Mouse (Mus musculus): ENCODE data around the gene Zxdc. TPM values are rescaled to one million over a fixed set of nuclear protein-coding genes. Genes with fewer than 3 reads are reported as not detected.

The Zxdc gene
- polyA plus RNA-seq, 1 experiment from 2014 or later = 11.0 TPM

- no peak overlapping the region for H3K4me2 ChIP-seq (replicated peaks)
- H3K36me3 ChIP-seq = no peaks in the 10 kb centered on the region
- no peak overlapping the region for H3K9ac ChIP-seq (replicated peaks)
- no peak overlapping the region for H3K27ac ChIP-seq
- WGBS = 86% methylated on average over 4 of the region's 4 CpGs
- no peaks in the 10 kb centered on the region for H3K9me3 ChIP-seq
- ATAC-seq = no peak
- no peaks in the 10 kb centered on the region for H3K4me1 ChIP-seq (replicated peaks)
- no peaks in the 10 kb centered on the region for H3K27me3 ChIP-seq
- H3K4me3 ChIP-seq (replicated peaks) = no peak overlapping the region
These were observed 20.8 kb upstream of the Zxdc start for GRCm38 (mm10) chr6:90348500-90348899.

DNA sequence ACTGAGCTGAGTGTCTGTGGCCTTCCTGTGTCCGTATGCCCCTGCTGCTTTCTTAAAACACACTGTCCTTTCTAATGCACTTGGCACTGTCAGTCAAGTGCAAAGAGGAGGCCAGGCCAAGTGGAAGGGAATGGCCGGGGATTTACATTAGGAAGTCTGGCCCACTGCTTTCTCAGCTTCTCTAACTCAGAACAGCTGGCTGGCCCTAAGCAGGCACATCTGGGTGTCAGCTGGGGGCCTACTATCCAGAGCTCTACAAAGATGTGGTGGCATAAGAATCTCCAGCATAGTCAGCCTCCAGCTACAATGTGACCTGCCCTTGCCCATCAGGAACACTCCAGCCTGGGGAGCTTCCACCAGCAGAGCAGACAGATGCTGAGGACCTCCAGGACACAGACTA, 19.3 kb upstream of the Zxdc start:
- no peak for ATAC-seq
- H3K36me3 ChIP-seq = no peaks in the 10 kb centered on the region
- no peaks in the 10 kb centered on the region for H3K9me3 ChIP-seq
- H3K9ac ChIP-seq (replicated peaks) = no peak overlapping the region
- H3K4me1 ChIP-seq (replicated peaks) = no peaks in the 10 kb centered on the region
- no peak overlapping the region for H3K4me2 ChIP-seq (replicated peaks)
- no peaks in the 10 kb centered on the region for H3K27me3 ChIP-seq
- no peak overlapping the region for H3K27ac ChIP-seq
- no peak overlapping the region for H3K4me3 ChIP-seq (replicated peaks)
- 63% methylated on average over 2 of the region's 2 CpGs for WGBS

DNA sequence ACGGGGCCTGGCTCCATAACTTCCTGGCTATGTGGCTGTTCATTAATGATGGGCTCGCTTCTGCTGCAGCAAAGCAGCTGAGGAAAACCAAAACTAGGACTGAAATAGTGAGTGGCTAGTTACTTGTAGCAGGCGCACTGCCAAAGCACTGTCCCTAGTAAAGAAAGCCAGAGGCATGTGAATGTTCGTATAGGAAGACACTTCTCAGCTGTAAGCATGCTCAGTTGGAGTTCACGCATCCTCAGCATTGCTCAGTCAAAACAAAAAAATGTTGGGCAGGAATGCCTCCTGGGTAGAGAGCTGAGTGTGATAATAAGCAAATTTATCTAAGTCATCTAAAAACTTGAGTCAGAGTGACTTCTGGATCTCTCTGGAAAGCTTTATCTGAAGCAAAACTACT, 11.2 kb upstream of the Zxdc start:
- no peak for ATAC-seq
- Histone ChIP-seq H3K27me3 (no peaks in the 10 kb centered on the region), H3K9ac (replicated peaks) (no peak overlapping the region), H3K36me3 (no peaks in the 10 kb centered on the region), H3K4me1 (replicated peaks) (0 out of 2 replicates have a peak, but pooled peaks cover 7% of the 10 kb centered on the region), H3K9me3 (no peaks in the 10 kb centered on the region), H3K4me2 (replicated peaks) (no peak overlapping the region), H3K27ac (no peak overlapping the region), H3K4me3 (replicated peaks) (no peak overlapping the region)
- WGBS = 79% methylated on average over 5 of the region's 5 CpGs

GRCm38 (mm10) chr6:90359445-90359844, 9.8 kb upstream of the Zxdc start:
- WGBS = 56% methylated on average over 2 of the region's 2 CpGs
- no peaks in the 10 kb centered on the region for H3K27me3 ChIP-seq
- no peak for ATAC-seq

DNA sequence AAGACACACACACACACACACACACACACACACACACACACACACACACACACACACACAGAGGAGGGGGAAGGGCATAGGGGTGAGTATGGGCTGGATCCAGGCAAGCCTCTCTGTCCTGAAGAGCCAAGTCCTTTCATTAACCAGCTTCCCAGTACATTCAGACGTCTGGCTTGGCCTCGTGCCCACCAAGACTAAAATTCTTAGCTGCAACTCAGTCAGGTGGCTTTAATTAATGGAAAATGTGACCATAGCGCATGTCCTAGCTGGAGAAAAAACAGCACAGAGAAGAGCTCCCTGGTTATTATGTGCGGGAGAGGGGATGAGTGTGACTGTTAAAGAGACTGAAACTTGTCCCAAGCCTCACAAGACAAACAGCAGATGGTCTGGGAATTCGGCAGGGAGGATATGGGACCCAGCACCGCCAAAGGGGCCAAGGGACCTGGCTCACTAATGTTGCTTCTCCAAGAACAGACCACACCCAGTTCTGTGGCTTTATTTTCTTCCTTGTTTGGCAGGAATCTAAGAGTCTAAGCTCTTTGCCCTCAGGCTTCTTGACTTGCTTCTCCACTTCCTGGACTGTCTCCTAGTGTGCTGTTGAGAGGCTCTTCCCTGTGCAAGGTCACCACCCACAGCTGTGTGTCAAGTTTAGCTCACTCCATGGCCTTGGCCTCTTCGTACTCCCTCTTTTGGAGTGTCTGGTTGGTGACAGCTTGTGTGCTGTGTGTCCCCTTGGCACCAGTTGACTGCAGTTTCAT, 9.1 kb upstream of the Zxdc start:
- WGBS = 61% methylated on average over 7 of the region's 7 CpGs
- Histone ChIP-seq H3K27ac (no peak overlapping the region), H3K4me1 (replicated peaks) (0 out of 2 replicates have a peak, but pooled peaks cover 7% of the 10 kb centered on the region), H3K4me2 (replicated peaks) (no peak overlapping the region), H3K36me3 (no peaks in the 10 kb centered on the region), H3K27me3 (no peaks in the 10 kb centered on the region), H3K9me3 (no peaks in the 10 kb centered on the region), H3K9ac (replicated peaks) (no peak overlapping the region), H3K4me3 (replicated peaks) (no peak overlapping the region)
- peak; percentile 51; the same call in 1 of the 2 replicates for ATAC-seq

More at GRCm38 (mm10) chr6:90359445-90359844, 9.8 kb upstream of the Zxdc start:
- H3K4me2 ChIP-seq (replicated peaks) = no peak overlapping the region
- no peak overlapping the region for H3K9ac ChIP-seq (replicated peaks)
- 0 out of 2 replicates have a peak, but pooled peaks cover 7% of the 10 kb centered on the region for H3K4me1 ChIP-seq (replicated peaks)
- H3K36me3 ChIP-seq = no peaks in the 10 kb centered on the region
- H3K27ac ChIP-seq = no peak overlapping the region
- H3K9me3 ChIP-seq = no peaks in the 10 kb centered on the region
- no peak overlapping the region for H3K4me3 ChIP-seq (replicated peaks)

DNA sequence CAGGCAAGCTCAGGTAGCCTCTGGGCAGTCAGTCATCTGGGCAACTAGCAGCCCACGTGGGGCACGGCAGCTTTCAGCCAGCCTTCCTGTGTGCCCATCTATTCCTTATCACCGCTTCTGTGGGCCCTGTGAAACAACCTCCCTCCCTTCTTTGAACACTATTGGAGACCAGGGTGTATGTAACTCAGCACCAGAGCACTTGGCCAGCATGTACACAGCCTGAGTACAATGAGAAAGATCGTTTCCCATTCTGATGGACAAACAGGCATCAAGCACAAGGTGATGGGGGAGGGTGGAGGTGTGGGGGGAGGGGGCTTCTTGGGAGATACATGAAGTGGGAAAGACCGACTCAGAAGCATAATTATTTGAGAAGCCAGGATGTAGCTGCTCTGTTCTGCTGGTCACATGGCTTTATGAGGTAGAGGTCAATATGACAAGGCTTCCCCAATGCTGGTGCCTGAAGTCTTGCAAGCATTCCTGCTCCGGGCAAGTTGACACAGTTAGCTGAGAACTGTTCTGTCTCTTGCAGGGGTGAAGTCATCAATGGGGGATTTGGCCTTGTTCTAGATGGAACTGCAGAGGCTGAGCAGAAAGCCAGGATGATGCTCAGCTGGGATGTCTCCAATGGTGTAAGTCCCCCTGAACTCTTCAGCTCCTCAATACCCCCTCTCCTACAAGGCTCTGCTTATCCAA, 8.2 kb upstream of the Zxdc start:
- Histone ChIP-seq H3K27me3 (no peaks in the 10 kb centered on the region), H3K27ac (no peak overlapping the region), H3K9ac (replicated peaks) (no peak overlapping the region), H3K4me1 (replicated peaks) (0 out of 2 replicates have a peak, but pooled peaks cover 7% of the 10 kb centered on the region), H3K4me2 (replicated peaks) (no peak overlapping the region), H3K36me3 (no peaks in the 10 kb centered on the region), H3K4me3 (replicated peaks) (no peak overlapping the region), H3K9me3 (no peaks in the 10 kb centered on the region)
- WGBS = 91% methylated on average over 6 of the region's 6 CpGs
- no peak for ATAC-seq

DNA sequence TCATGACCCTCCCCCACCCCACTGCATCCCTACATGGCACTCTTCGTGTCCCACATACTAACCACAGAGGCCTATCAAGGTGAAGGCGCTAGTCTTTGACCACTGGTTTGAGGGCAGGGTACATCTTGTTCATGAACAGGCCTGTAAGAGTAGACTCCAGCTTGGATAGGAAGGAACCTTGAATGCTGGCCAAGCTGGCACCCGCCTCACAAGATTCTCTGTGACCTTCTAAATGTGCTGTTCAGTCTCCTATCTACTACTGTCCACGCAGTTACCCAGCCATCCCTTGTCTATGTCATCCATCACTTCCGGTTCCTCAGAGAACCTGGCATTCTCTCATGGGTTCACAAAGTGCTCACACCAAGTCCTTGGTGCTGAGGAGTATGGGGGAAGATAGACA, 6.0 kb upstream of the Zxdc start:
- WGBS = 86% methylated on average over 5 of the region's 5 CpGs
- no peak overlapping the region for H3K4me3 ChIP-seq (replicated peaks)

DNA sequence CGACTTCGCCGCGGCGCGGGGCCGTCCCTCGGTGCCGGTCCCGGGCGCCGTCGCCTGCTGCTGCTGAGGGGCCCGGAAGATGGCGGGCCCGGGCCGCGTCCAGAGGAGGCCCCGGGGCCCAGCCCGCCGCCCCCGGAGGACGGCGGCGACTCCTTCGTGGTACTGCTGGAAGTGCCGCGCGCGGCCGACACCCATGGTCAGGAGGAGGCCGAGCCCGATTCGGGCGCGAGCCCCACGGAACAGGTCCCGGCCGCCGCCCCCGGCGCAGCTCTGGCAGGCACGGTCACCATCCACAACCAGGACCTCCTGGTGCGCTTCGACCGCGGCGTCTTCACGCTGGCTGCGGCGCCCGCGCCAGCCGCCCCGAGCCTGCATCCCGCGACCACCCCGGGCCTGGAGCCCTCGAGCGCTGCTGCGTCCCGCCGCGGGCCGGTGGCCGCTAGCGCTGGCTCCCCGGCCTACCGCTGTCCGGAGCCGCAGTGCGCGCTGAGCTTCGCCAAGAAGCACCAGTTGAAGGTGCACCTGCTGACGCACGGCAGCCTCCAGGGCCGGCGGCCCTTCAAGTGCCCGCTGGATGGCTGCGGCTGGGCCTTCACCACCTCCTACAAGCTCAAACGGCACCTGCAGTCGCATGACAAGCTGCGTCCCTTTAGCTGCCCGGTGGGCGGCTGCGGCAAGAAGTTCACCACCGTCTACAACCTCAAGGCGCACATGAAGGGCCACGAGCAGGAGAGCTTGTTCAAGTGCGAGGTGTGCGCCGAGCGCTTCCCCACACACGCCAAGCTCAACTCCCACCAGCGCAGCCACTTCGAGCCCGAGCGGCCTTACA, 647 bp downstream of the Zxdc start:
- Histone ChIP-seq H3K9ac (replicated peaks) (peak overlapping the region; percentile 88), H3K36me3 (peaks cover 24% of the 10 kb centered on the region), H3K4me1 (replicated peaks) (peaks cover 33% of the 10 kb centered on the region), H3K4me2 (replicated peaks) (peak overlapping the region; percentile 98), H3K27me3 (no peaks in the 10 kb centered on the region), H3K27ac (peak overlapping the region; percentile 83), H3K4me3 (replicated peaks) (peak overlapping the region; percentile 95), H3K9me3 (no peaks in the 10 kb centered on the region)
- ATAC-seq = peak; percentile 88
- under 1% methylated on average over 85 of the region's 98 CpGs for WGBS

More for the DNA sequence above, 6.0 kb upstream of the Zxdc start:
- Histone ChIP-seq H3K9ac (replicated peaks) (no peak overlapping the region), H3K9me3 (no peaks in the 10 kb centered on the region), H3K36me3 (no peaks in the 10 kb centered on the region), H3K27ac (no peak overlapping the region), H3K4me1 (replicated peaks) (0 out of 2 replicates have a peak, but pooled peaks cover 7% of the 10 kb centered on the region), H3K27me3 (no peaks in the 10 kb centered on the region), H3K4me2 (replicated peaks) (no peak overlapping the region)
- no peak for ATAC-seq

- H3K4me1 ChIP-seq (replicated peaks) = peaks cover 30% of the 10 kb centered on the region
- ATAC-seq = no peak
- peaks cover 64% of the 10 kb centered on the region for H3K36me3 ChIP-seq
- 96% methylated on average over 4 of the region's 4 CpGs for WGBS
- H3K4me2 ChIP-seq (replicated peaks) = no peak overlapping the region
- H3K4me3 ChIP-seq (replicated peaks) = no peak overlapping the region
- no peak overlapping the region for H3K9ac ChIP-seq (replicated peaks)
- H3K27me3 ChIP-seq = no peaks in the 10 kb centered on the region
- no peak overlapping the region for H3K27ac ChIP-seq
- H3K9me3 ChIP-seq = no peaks in the 10 kb centered on the region
These were observed 5.4 kb downstream of the Zxdc start for GRCm38 (mm10) chr6:90374647-90375046.

DNA sequence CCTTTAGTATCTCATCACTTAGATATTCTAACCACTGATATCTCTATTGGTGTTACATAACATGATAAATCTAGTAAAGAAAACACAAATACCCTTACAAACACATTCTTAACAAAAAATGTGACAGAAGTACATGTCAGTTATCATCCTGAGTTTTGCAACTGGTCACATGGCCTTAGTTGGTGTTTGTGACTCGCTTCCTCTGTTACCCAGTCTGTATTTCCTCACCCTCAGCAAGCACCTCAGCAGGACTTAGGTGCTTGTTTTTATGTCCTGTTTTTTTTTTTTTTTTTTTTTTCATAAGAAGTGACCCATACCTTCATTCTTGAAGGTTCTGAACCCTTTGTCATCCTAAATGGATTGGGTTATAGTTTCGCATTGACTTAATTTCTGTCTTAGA, 8.4 kb downstream of the Zxdc start:
- H3K27me3 ChIP-seq = no peaks in the 10 kb centered on the region
- H3K4me1 ChIP-seq (replicated peaks) = peaks cover 6% of the 10 kb centered on the region
- H3K36me3 ChIP-seq = peaks cover 91% of the 10 kb centered on the region
- 99% methylated on average over 2 of the region's 2 CpGs for WGBS
- H3K4me2 ChIP-seq (replicated peaks) = no peak overlapping the region
- no peaks in the 10 kb centered on the region for H3K9me3 ChIP-seq
- H3K4me3 ChIP-seq (replicated peaks) = no peak overlapping the region
- no peak overlapping the region for H3K9ac ChIP-seq (replicated peaks)
- H3K27ac ChIP-seq = no peak overlapping the region
- ATAC-seq = no peak

DNA sequence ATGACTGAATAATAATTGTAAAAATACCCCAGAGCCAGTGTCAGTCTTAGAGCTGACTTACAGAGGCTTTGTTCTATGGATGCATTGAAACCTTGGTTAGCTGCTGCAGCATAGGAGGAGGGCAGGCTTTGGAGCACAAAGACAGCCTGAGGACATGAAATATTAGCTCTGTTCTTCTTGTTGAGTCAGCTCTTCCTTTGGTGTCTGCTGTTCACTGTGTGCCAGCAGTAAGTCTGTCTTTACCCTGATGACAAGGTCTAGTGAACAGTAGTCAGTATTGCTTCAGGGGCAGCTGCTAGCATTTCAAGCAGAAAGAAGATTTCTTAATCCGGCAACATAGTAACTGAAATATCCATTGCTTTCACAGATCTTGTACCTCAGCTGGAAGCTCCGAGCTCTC, 12.2 kb downstream of the Zxdc start:
- no peaks in the 10 kb centered on the region for H3K9me3 ChIP-seq

DNA sequence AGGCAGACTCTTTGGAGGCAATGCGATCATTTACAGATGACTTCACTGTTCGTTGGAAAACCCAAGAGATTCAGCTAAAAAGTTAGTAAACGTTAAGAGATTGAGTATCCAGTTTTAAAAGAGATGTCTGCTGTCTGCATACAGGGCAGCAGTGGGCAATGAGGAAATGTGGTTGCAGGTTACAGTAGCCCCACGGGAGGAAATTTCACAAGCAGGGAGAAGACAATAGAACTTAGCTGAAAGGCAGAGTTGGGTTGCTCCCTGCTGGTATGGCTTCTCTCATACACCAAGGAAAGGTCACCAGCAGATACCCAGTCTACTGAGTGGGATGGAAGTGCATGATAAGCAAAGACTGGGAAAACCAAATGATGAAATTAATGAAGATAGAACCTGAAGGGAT, 21.3 kb downstream of the Zxdc start:
- H3K27ac ChIP-seq = no peak overlapping the region
- H3K27me3 ChIP-seq = no peaks in the 10 kb centered on the region
- ATAC-seq = no peak
- no peak overlapping the region for H3K9ac ChIP-seq (replicated peaks)
- H3K4me1 ChIP-seq (replicated peaks) = no peaks in the 10 kb centered on the region
- no peaks in the 10 kb centered on the region for H3K9me3 ChIP-seq
- 87% methylated on average over 4 of the region's 4 CpGs for WGBS
- H3K36me3 ChIP-seq = peaks cover 78% of the 10 kb centered on the region
- no peak overlapping the region for H3K4me3 ChIP-seq (replicated peaks)
- H3K4me2 ChIP-seq (replicated peaks) = no peak overlapping the region

More for the DNA sequence above, 12.2 kb downstream of the Zxdc start:
- no peak overlapping the region for H3K4me3 ChIP-seq (replicated peaks)
- no peak for ATAC-seq
- no peak overlapping the region for H3K4me2 ChIP-seq (replicated peaks)
- H3K27ac ChIP-seq = no peak overlapping the region
- no peaks in the 10 kb centered on the region for H3K27me3 ChIP-seq
- no peaks in the 10 kb centered on the region for H3K4me1 ChIP-seq (replicated peaks)
- 96% methylated on average over 2 of the region's 2 CpGs for WGBS
- H3K9ac ChIP-seq (replicated peaks) = no peak overlapping the region
- H3K36me3 ChIP-seq = peaks cover 91% of the 10 kb centered on the region
